ENCODE assay signal across 9 mouse cellular contexts in genomic region chr5:24474025-24474722, GRCm38 (mm10). TPM values are rescaled to one million over a fixed set of nuclear protein-coding genes. Genes with fewer than 3 reads are reported as not detected.
DNase-seq lines count a peak whose midpoint lies in the region; ATAC-seq and TF ChIP-seq lines count a peak whose summit lies in the region.
"Had no signal": no experiment of that assay in that cellular context is flagged by ENCODE, and none has a peak within 500 bp of the region (broad histone marks: within the 10 kb centered on the region; RNA-seq: fewer than 3 reads in every experiment).

No protein-coding gene starts in this region.

- no peaks in the 10 kb centered on the region for H3K9me3 ChIP-seq in forebrain, embryonic 13.5 days (replicated peaks)
- H3K9me3 ChIP-seq in midbrain, embryonic 11.5 days (ENCODE audit: control insufficient read depth, low read length): no peaks in the 10 kb centered on the region

- no peaks in the 10 kb centered on the region for H3K4me1 ChIP-seq in liver, adult 2 months (ENCODE audit: control insufficient read depth, insufficient read depth, low read length)
- H3K4me1 ChIP-seq in forebrain, embryonic 13.5 days: peaks cover 33% of the 10 kb centered on the region
- H3K4me1 ChIP-seq in midbrain, embryonic 11.5 days (ENCODE audit: control insufficient read depth, insufficient read depth, low read length): peaks cover 22% of the 10 kb centered on the region

- no peak for TF ChIP-seq CTCF in liver, adult 2 months (IDR thresholded peaks at IDR 0.05; ENCODE audit: low read depth, low read length)

- no peak overlapping the region for H3K9ac ChIP-seq in liver, adult 2 months (ENCODE audit: low read depth, low read length)
- H3K9ac ChIP-seq in forebrain, embryonic 13.5 days: peak overlapping the region; percentile 58
- H3K9ac ChIP-seq in midbrain, embryonic 11.5 days (ENCODE audit: low read length): peak overlapping the region; percentile 43

- H3K79me2 ChIP-seq in liver, adult 2 months (ENCODE audit: control insufficient read depth, insufficient read depth, low read length): peaks cover 39% of the 10 kb centered on the region

- DNase-seq in liver, adult 2 months (ENCODE audit: extremely low read depth, low read depth, low spot score): no peak
- no peak for DNase-seq in liver
- peak; percentile 56 for DNase-seq in kidney, postnatal 10 days
- DNase-seq in midbrain, embryonic 11.5 days (ENCODE audit: low spot score, missing footprints): peak; percentile 94
- no peak for DNase-seq in right cerebral cortex, postnatal 10 days (ENCODE audit: low spot score in 2 of 2)
- DNase-seq in gastrocnemius, postnatal 36 days: no peak
- no peak for DNase-seq in left cerebral cortex, postnatal 25 days (ENCODE audit: low spot score in 2 of 2)

- ATAC-seq in forebrain, embryonic 13.5 days: peak; percentile 22
- peak; percentile 31; the same call in 1 of the 2 replicates for ATAC-seq in midbrain, embryonic 11.5 days (ENCODE audit: low FRiP score)

- H3K27me3 ChIP-seq in liver, adult 2 months (ENCODE audit: control insufficient read depth, insufficient read depth, low read length): no peaks in the 10 kb centered on the region
- peaks cover 40% of the 10 kb centered on the region for H3K27me3 ChIP-seq in forebrain, embryonic 13.5 days
- peaks cover 31% of the 10 kb centered on the region for H3K27me3 ChIP-seq in midbrain, embryonic 11.5 days (ENCODE audit: control insufficient read depth, insufficient read depth, low read length)

- peak overlapping the region; percentile 64 for H3K4me2 ChIP-seq in forebrain, embryonic 13.5 days
- H3K4me2 ChIP-seq in midbrain, embryonic 11.5 days: peak overlapping the region; percentile 45

- no peak overlapping the region for H3K27ac ChIP-seq in liver, adult 2 months (replicated peaks; ENCODE audit: insufficient read depth, low read depth, low read length)
- H3K27ac ChIP-seq in forebrain, embryonic 13.5 days: no peak overlapping the region
- H3K27ac ChIP-seq in midbrain, embryonic 11.5 days (ENCODE audit: low read depth, low read length): no peak overlapping the region

- no peaks in the 10 kb centered on the region; the same call in 1 of the 2 replicates for H3K36me3 ChIP-seq in liver, adult 2 months (ENCODE audit: control insufficient read depth, insufficient read depth, low read length)
- peaks cover 28% of the 10 kb centered on the region for H3K36me3 ChIP-seq in forebrain, embryonic 13.5 days (ENCODE audit: poor library complexity, severe bottlenecking)
- H3K36me3 ChIP-seq in midbrain, embryonic 11.5 days (ENCODE audit: control insufficient read depth, insufficient read depth, low read length): peaks cover 15% of the 10 kb centered on the region

- peak overlapping the region; percentile 4; the same call in 1 of the 2 replicates for H3K4me3 ChIP-seq in liver, adult 2 months (ENCODE audit: insufficient read depth, low read depth, low read length)
- H3K4me3 ChIP-seq in forebrain, embryonic 13.5 days: peak overlapping the region; percentile 38
- H3K4me3 ChIP-seq in midbrain, embryonic 11.5 days (ENCODE audit: low read depth, low read length): peak overlapping the region; percentile 32
- H3K4me3 ChIP-seq: myocyte had no signal

- TF ChIP-seq POLR2A in liver, adult 2 months (IDR thresholded peaks at IDR 0.05; ENCODE audit: extremely low read depth, insufficient read depth, low read length): no peak

- WGBS in liver, adult 2 months: 49% methylated on average over 77 of the region's 77 CpGs
- 3% methylated on average over 52 of the region's 77 CpGs for whole genome bisulfite sequencing in forebrain, embryonic 13.5 days
- WGBS in midbrain, embryonic 11.5 days: under 1% methylated on average over 67 of the region's 77 CpGs

- intact Hi-C loops in gastrocnemius, postnatal 36 days (cut with DNase I): no loop called here
- intact Hi-C loops in left cerebral cortex, postnatal 25 days (cut with DNase I): loop anchor here (5.0 kb wide), 1 partner anchor 77 kb away; no protein-coding TSS in a partner anchor

RNA-seq across cellular contexts. Expression of gene Agap3, which starts 22.2 kb away (rescaled TPM):
- total RNA-seq in liver, adult 2 months (2014; rRNA removed): 13.8 and 17.9 TPM in 2 replicates
- 33.7 and 37.8 TPM in 2 replicates for polyA plus RNA-seq in liver, adult 2 months (2012; rRNA removed)
- polyA plus RNA-seq in forebrain, embryonic 13.5 days (2015; fragmentation: Nextera tagmentation; extraction: Ambion mirVana): 38.0 and 39.2 TPM in 2 replicates
- 43.1 and 57.0 TPM in 2 replicates for polyA plus RNA-seq in midbrain, embryonic 11.5 days (2014; fragmentation: Nextera tagmentation; extraction: Ambion mirVana)
- 10 to 100 TPM; 59.6 to 63.2 TPM for total RNA-seq in gastrocnemius, postnatal 36 days (2021)
- 100 to 1,000 TPM; 505 to 511 TPM for total RNA-seq in left cerebral cortex, postnatal 25 days (2021)

RNA-seq across cellular contexts. Expression of gene Tmub1, which starts 26.5 kb away (rescaled TPM):
- 5.2 and 6.2 TPM in 2 replicates for total RNA-seq in liver, adult 2 months (2014; rRNA removed)
- polyA plus RNA-seq in liver, adult 2 months (2012; rRNA removed): 30.7 and 35.2 TPM in 2 replicates
- polyA plus RNA-seq in forebrain, embryonic 13.5 days (2015; fragmentation: Nextera tagmentation; extraction: Ambion mirVana): 32.5 and 35.4 TPM in 2 replicates
- polyA plus RNA-seq in midbrain, embryonic 11.5 days (2014; fragmentation: Nextera tagmentation; extraction: Ambion mirVana): 30.5 and 32.3 TPM in 2 replicates
- 10 to 100 TPM; 14.9 to 15.8 TPM for total RNA-seq in gastrocnemius, postnatal 36 days (2021)
- 10 to 100 TPM; 25.9 to 27.3 TPM for total RNA-seq in left cerebral cortex, postnatal 25 days (2021)

RNA-seq across cellular contexts. Expression of gene Fastk, which starts 29.1 kb away (rescaled TPM):
- 22.3 and 28.5 TPM in 2 replicates for total RNA-seq in liver, adult 2 months (2014; rRNA removed)
- polyA plus RNA-seq in liver, adult 2 months (2012; rRNA removed): 104 and 166 TPM in 2 replicates
- 85.3 and 86.9 TPM in 2 replicates for polyA plus RNA-seq in forebrain, embryonic 13.5 days (2015; fragmentation: Nextera tagmentation; extraction: Ambion mirVana)
- 79.3 and 84.6 TPM in 2 replicates for polyA plus RNA-seq in midbrain, embryonic 11.5 days (2014; fragmentation: Nextera tagmentation; extraction: Ambion mirVana)
- 100 to 1,000 TPM; 179 to 183 TPM for total RNA-seq in gastrocnemius, postnatal 36 days (2021)
- total RNA-seq in left cerebral cortex, postnatal 25 days (2021): 100 to 1,000 TPM; 130 to 137 TPM

RNA-seq across cellular contexts. Expression of gene Slc4a2, which starts 50.5 kb away (rescaled TPM):
- 15.4 and 22.7 TPM in 2 replicates for total RNA-seq in liver, adult 2 months (2014; rRNA removed)
- polyA plus RNA-seq in liver, adult 2 months (2012; rRNA removed): 33.5 and 40.4 TPM in 2 replicates
- 19.5 and 23.3 TPM in 2 replicates for polyA plus RNA-seq in forebrain, embryonic 13.5 days (2015; fragmentation: Nextera tagmentation; extraction: Ambion mirVana)
- polyA plus RNA-seq in midbrain, embryonic 11.5 days (2014; fragmentation: Nextera tagmentation; extraction: Ambion mirVana): 16.7 and 21.5 TPM in 2 replicates
- total RNA-seq in gastrocnemius, postnatal 36 days (2021): 10 to 100 TPM; 14.7 to 15.5 TPM
- 10 to 100 TPM; 28.5 to 33.2 TPM for total RNA-seq in left cerebral cortex, postnatal 25 days (2021)

RNA-seq across cellular contexts. Expression of gene Cdk5, which starts 50.8 kb away (rescaled TPM):
- total RNA-seq in liver, adult 2 months (2014; rRNA removed): 9.5 and 10.0 TPM in 2 replicates
- 34.6 and 38.4 TPM in 2 replicates for polyA plus RNA-seq in liver, adult 2 months (2012; rRNA removed)
- 80.7 and 84.0 TPM in 2 replicates for polyA plus RNA-seq in forebrain, embryonic 13.5 days (2015; fragmentation: Nextera tagmentation; extraction: Ambion mirVana)
- 52.8 and 58.1 TPM in 2 replicates for polyA plus RNA-seq in midbrain, embryonic 11.5 days (2014; fragmentation: Nextera tagmentation; extraction: Ambion mirVana)
- total RNA-seq in gastrocnemius, postnatal 36 days (2021): 10 to 100 TPM; 11.3 to 12.0 TPM
- 100 to 1,000 TPM; 132 TPM for total RNA-seq in left cerebral cortex, postnatal 25 days (2021)

Comparison
In these comparisons a context has a peak if more than half of its experiments do, and no peak if none do; other contexts are left out.
1. DNase-seq: peak in kidney, postnatal 10 days (single experiment) and midbrain, embryonic 11.5 days (single experiment); none in liver, adult 2 months (single experiment), liver (single experiment), right cerebral cortex, postnatal 10 days (0 of 2), gastrocnemius, postnatal 36 days (0 of 2) and left cerebral cortex, postnatal 25 days (0 of 2).
2. RNA of gene Agap3, which starts 22.2 kb away (total RNA-seq): 505 to 511 TPM in left cerebral cortex, postnatal 25 days; 59.6 to 63.2 TPM in gastrocnemius, postnatal 36 days and 13.8 to 17.9 TPM in liver, adult 2 months; every median in the first group is over 4 times any median in the second.
3. Peak in every context shown above with its lines, with median percentiles within 50 percentile points of each other: H3K4me3 ChIP-seq.